Mouse (Mus musculus) heart, adult 8-10 months (tissue): ENCODE data around the gene Ppp3r2. TPM values are rescaled to one million over a fixed set of nuclear protein-coding genes. Genes with fewer than 3 reads are reported as not detected.

Experiments
- DNase-seq: peaks from one replicate; pipeline ENCODE4 v3.0.0; 2022; ENCODE audit warnings: low spot score
- total RNA-seq, 4 experiments: library from RNA; stranded (reverse); gene quantifications; 2 replicates each; pipeline ENCODE4 v1.2.4; 2022

Gene Ppp3r2
- total RNA-seq, result not detected

- no peak for DNase-seq
These were observed at the start of gene Ppp3r2 for GRCm38 (mm10) chr4:49681812-49682211. Gene Ppp3r2, minus strand, starts transcription at chr4:49682024.

- DNase-seq, result no peak
These were observed 47.5 kb upstream of the Ppp3r2 start for GRCm38 (mm10) chr4:49729326-49729725.

GRCm38 (mm10) chr4:49723908-49724307 lies 42.1 kb upstream of the Ppp3r2 start:
- DNase-seq, result no peak

GRCm38 (mm10) chr4:49691405-49692194 lies 9.8 kb upstream of the Ppp3r2 start:
- no peak for DNase-seq

GRCm38 (mm10) chr4:49688594-49689288 lies 6.9 kb upstream of the Ppp3r2 start:
- peak; percentile 19 for DNase-seq

GRCm38 (mm10) chr4:49680171-49680875 lies 1.5 kb downstream of the Ppp3r2 start:
- peak; percentile 12 for DNase-seq

GRCm38 (mm10) chr4:49676790-49677189 lies 5.0 kb downstream of the Ppp3r2 start:
- no peak for DNase-seq

- DNase-seq, result no peak
These were observed 5.8 kb downstream of the Ppp3r2 start for GRCm38 (mm10) chr4:49676071-49676470.

GRCm38 (mm10) chr4:49664850-49665249 lies 17.0 kb downstream of the Ppp3r2 start:
- DNase-seq, result no peak

GRCm38 (mm10) chr4:49662231-49662630 lies 19.6 kb downstream of the Ppp3r2 start:
- no peak for DNase-seq

GRCm38 (mm10) chr4:49661664-49662063 lies 20.2 kb downstream of the Ppp3r2 start:
- DNase-seq, result no peak

GRCm38 (mm10) chr4:49659421-49659820 lies 22.4 kb downstream of the Ppp3r2 start:
- DNase-seq, result no peak

GRCm38 (mm10) chr4:49639913-49640312 lies 41.9 kb downstream of the Ppp3r2 start:
- no peak for DNase-seq

GRCm38 (mm10) chr4:49637821-49638220 lies 44.0 kb downstream of the Ppp3r2 start:
- DNase-seq, result no peak

- DNase-seq, result no peak
These were observed 49.7 kb downstream of the Ppp3r2 start for GRCm38 (mm10) chr4:49632139-49632481.

- DNase-seq, result peak; percentile 97
These were observed 50.3 kb downstream of the Ppp3r2 start, which contains the start of gene Rnf20 for GRCm38 (mm10) chr4:49631319-49632138. Gene Rnf20, plus strand, starts transcription at chr4:49632006.

- DNase-seq, result no peak
These were observed 52.9 kb downstream of the Ppp3r2 start for GRCm38 (mm10) chr4:49628941-49629340.
